Mouse (Mus musculus) brain, embryonic 14.5 days (tissue): ENCODE measurements around the gene Rpp25l. TPM values are rescaled to one million over a fixed set of nuclear protein-coding genes. Genes with fewer than 3 reads are reported as not detected.
"Not testable (repeated sequence)": the region's sequence is repeated elsewhere in the genome, so short reads cannot be mapped to it uniquely, and the experiment has no call there.

Experiments used
- DNase-seq: peaks from one replicate; pipeline ENCODE4 v3.0.0-alpha.2; 2011; ENCODE audit warnings: low read depth
- CTCF ChIP-seq: fragments of 200-500 bp; IDR thresholded peaks from 2 replicates; pipeline ENCODE4 v1.5.1; 2012; ENCODE audit warnings: inconsistent platforms, mild to moderate bottlenecking, moderate library complexity, borderline replicate concordance; ENCODE audit not compliant: insufficient read depth, insufficient read length; ENCODE audit errors: extremely low read depth
- POLR2A ChIP-seq: fragments of 200-500 bp; IDR thresholded peaks from 2 replicates; pipeline ENCODE4 v1.6.1; 2012; ENCODE audit warnings: mild to moderate bottlenecking, inconsistent platforms, borderline replicate concordance; ENCODE audit not compliant: poor library complexity, insufficient read depth, insufficient read length, severe bottlenecking; ENCODE audit errors: extremely low read depth
- polyA plus RNA-seq: library from polyadenylated mRNA; depleted of rRNA; stranded (reverse); fragments of >200 nt; gene quantifications from 2 replicates; pipeline ENCODE4 v1.2.3, GENCODE M21; 2012

The Rpp25l gene
- polyA plus RNA-seq, 1 experiment: 53.9 TPM

DNA sequence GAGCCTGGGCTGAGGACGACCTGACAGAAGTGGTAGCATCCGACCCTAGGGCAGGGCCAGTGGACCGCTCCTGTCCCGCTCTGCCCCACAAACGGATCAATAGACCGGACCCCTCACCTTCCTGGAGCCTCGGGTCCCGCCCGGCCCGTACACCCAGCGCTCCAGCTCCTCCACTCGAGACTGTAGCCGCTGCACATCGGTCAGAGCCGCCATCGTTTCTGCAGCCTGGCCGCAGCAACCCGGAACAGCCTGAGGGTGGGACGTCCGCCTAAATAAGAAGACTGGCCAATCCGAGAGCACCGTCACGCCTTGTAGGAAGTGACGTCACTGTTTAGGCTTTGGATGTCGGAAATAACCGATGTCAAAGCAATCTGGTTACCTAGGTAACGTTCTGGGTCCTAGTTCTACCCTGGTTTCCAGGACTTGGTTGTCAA lies 9.6 kb upstream of the Rpp25l start, which contains the start of gene Dctn3:
Dctn3 (minus strand) TSS at position 253 of the 434 bp plus-strand sequence.
- peak; percentile 99 for DNase-seq
- TF ChIP-seq CTCF (no peak), POLR2A (peak; percentile 62; the same call in 1 of the 2 replicates)

DNA sequence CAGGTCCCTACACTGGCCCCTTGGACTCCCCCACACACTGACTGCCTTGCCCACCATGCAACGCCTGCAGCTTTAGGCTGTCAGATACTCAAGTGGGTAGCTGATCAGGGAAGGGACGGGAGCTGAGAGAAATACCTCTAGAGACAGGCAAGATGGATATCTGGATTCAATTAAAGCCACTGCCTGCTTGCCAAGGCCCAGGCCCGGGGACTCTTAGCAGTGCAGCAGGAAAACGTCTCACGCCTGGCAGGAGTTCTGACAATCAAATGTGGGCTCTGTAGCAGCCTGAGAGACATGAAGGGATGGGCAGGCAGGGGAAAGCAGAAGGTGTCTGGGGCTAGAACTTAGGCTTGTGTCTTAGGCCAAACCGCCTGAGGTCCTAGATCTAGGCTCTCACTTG lies 3.5 kb upstream of the Rpp25l start:
- TF ChIP-seq CTCF: no peak
- TF ChIP-seq POLR2A: no peak
- DNase-seq: no peak

DNA sequence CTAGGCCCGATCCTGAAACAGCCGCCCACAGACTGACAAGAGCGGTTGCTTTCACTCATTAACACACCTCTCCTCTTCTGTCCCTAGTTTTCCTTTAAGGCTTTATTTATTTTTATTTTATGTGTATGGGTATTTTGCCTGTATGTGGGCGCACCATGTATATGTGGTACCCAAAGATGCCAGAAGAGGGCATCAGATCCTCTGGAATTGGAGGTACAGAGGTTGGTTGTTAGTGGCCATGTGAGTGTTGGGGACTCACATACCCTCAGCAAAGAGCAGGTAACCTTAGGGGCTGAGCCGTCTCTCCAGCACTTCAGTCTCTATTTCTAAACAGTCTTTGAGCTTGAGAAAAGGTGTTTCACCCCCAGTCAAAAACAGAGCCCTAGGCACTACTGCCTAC lies 2.3 kb upstream of the Rpp25l start:
- DNase-seq: peak; percentile 59
- TF ChIP-seq POLR2A (no peak), CTCF (peak; percentile 54; the same call in 1 of the 2 replicates)

DNA sequence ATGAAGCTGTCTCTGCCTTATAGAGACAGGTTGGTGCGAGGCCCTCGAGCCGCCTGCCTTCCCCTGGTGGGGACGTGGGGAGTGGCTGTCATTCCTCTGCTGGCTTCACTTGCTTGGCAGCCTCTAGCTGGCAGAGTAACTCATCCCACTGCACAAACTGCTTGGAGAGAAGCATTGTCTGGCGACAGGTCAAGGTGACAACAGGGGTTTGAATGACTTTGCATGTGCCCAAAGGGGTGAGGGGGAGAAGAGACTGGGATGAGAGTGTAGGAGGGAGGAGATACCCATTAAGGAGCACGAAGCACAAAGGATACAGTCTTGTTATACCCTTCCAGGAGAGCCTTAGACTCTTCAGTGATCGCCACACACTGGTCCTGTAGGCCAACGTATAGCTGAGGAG lies 1.7 kb upstream of the Rpp25l start:
- DNase-seq: no peak
- no peak for TF ChIP-seq CTCF
- TF ChIP-seq POLR2A: no peak

DNA sequence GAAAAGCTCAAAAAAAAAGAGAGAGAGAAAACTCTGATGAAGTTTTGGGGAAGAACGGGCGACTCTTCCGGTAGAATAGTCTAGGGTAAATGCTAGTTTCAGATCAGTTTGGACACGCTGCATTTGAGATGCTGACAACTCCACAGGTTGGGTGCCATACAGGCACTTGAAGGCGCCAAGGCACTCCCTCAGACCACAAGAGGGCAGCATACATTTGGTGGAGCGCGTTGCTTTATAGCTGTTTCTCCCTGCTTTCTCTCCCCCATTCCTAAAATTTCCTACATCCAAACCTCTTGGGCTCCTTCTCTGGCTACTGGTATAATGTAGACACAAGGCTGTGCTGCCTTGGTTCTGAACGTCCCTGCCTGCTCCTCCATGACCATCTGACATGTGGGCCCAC lies 942 bp upstream of the Rpp25l start:
- peak; percentile 85 for DNase-seq
- TF ChIP-seq CTCF (peak; percentile 89), POLR2A (no peak)

DNA sequence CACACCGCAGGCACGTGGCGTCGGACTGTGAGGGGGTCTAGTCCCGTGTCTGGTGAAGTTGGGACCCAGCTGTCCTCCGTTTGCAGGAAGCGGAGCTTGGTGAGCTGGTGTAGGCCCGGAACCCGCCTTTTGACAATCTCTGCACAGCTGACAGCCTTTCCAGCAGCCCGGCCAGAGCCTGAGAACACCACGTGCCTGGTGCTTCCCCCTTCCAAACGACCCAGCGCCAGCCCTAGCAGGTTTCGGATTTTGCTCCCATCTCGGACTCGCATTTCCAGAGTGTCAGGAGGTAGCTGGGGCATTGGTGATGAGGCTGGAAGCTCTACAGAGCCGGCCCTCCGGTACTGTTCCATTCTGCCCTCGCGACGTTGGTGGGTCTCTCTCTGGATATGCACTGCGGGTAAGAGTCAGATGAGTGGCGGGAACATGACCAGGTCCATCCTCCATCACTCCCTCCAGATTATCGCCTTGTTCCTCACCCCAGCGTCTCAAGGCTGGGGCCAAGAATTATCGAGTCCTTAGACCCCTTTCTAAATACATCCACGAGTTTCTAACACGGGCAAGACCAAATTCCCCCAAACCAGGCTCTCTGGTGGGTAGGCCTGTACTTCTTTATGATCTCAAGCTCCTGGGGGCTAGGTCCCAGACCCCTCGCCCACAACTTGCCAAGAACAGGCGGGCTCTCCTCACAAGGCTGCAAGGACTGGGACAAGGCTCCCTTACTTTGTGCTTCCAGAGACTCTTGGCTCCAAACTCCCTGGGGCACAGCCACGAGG lies 725 bp downstream of the Rpp25l start:
- TF ChIP-seq CTCF: no peak
- no peak for TF ChIP-seq POLR2A
- no peak for DNase-seq

DNA sequence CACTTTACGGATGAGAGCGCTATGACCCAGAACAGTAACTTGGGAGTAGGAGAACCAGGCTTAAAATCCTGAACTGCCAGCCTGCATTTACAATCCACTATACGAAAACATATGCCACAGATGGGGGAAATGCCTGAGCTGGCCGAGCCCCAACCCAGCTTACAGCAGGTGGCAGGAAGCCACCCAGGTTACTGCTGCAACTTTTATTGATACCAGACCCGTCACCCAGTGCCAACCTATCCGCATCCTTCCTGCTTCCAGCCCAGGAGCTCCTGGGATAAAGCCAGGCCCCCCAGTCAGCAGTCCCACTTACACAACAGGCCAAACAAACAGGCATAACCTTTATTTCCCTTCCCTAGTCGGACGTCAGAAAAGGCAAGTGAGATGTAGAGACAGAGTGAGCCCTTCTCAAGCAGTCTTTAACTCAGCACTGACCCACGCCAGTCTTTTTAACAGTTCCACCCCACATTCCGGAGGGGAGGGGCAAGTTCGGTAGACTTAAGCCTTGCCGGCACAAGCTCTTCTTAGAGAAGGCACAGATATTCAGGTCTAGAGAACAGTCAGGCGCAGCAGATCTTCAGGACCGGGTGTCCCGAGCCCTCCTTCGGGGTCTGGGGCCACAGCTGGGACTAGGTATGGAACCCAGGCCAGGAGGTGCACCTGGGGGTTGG lies 1.5 kb downstream of the Rpp25l start:
- TF ChIP-seq CTCF: no peak
- no peak for TF ChIP-seq POLR2A
- DNase-seq: peak; percentile 63

DNA sequence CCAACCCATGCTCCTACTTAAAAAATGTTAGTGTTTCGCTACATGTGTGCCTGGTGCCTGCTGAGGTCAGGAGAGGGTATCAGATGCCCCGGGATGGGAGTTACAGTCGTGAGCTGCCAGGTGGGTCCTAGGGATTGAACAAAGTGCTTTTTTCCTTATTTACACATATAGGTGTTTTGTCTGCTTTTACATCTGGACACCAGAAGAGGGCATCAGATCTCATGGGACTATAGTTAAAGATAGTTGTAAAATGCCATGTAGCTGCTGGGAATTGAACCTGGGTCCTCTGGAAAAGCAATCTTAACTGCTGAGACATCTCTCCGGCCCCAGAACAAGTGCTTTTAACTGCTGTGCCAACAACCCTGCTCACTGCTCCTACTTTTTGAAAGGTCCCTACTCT lies 3.1 kb downstream of the Rpp25l start:
- no peak for DNase-seq
- TF ChIP-seq POLR2A (no peak), CTCF (no peak)

DNA sequence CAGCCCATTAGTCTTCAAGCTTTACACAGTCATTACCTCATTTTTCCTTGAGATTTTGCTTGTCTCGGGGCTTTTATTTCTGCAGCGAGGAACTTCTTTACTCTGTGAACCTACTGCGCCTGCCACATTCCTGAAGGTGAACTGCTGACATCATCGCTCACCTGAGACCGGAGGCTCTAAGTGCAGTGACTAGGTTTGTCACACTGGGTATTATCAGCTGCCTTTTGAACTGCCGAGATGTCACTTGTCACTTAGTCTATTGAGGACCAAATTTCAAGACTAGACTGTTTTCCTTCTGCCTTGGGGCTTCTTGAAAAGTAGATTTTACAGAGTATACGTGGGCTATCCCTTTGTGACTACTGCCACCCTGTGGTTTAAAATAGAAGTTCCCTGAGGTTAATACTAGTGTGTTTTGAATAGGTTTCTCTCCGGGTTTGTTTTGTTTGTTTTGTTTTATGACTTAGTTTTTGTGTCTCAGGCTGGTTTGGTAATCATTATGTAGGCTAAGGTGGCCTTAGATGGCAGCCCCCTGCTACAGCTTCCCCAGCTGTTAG lies 5.1 kb downstream of the Rpp25l start:
- DNase-seq: peak; percentile 85
- TF ChIP-seq POLR2A: no peak
- 0 out of 2 replicates have a peak, but pooled peaks have one; percentile 36 for TF ChIP-seq CTCF

DNA sequence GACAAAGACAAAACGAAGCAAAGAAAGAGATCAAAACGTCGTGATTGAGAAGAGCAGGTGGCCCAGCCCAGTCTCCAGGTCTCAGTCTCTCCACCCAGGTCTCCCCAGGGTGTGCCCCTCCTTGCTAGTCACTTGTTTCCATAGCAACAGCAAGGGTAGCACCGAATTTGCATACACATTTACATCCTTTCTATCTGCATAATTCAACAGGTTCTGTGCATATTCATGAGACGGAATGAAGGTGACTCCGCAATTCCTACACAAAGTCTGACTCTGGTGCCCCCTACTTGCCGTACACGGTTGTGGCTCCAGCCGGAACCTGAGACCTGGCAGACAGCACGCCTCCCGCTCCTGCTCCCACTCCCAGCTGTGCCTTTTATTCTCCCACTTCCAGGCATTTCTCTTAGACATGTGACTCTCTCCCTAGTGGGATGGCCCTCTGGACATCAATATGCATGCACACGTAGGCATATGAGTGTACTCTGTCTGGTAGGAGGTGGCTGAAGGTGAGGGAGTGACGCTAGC lies 6.3 kb downstream of the Rpp25l start:
- DNase-seq: peak; percentile 96
- no peak for TF ChIP-seq POLR2A
- peak; percentile 79 for TF ChIP-seq CTCF

DNA sequence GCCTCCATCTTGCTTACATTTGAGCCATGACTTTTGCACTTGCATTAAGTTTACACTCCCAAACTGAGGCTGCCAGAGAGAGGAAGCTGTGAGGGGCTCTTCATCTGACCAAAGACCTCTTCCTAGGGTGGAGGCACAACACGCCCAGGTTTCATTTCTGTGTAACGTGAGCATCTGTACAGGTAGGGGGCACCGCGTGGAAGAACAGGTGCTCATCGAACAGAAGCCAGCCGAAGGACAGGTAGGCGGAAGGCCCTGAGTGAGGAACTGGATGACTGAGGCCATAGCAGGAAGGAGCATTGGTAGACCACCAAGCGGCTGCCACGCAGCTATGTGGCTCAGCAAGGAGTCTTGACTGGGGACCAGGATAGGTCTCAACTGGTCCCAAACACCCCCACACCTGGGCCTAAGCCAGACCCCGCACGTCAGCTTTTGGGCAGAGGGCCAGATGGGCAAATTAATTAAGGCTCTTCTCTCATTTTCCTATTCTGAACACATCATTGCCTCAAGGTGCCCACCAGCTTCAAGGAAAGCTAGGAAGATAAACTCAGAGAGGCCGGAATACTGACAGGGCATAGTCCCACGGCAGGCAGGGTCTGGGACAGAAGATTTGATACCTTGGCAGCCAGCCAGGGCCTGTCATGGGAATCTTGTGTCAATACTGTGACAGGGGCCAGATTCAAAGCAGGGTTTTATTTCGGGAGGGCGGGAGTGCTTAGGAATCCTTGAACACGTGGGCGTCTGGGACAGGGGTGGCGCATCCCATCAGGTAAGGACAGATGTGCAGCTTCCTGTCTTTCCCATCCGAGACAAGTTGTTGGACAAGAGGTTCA lies 7.2 kb downstream of the Rpp25l start:
- DNase-seq: peak; percentile 68
- TF ChIP-seq POLR2A (no peak), CTCF (no peak)

DNA sequence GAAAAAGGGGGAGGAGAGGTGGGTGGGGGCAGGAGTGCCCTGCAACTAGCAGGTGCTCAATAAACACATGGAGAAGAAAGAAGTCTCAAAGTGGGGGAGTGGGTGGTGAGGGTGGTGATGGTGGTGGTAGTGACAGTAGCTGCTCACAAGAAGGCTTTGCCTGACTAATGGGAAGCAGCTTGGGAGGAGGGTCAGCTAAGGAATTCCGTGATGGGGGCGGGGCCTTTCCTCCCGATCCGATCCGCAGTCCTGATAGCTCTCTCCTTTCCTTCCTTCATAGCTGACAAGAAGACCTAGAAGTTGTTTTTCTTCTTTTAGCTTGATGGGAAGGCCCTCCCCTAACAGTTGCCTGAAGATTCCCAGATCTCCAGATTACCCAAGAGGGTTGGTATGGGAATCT lies 8.7 kb downstream of the Rpp25l start:
- TF ChIP-seq POLR2A (no peak), CTCF (no peak)
- DNase-seq: no peak

DNA sequence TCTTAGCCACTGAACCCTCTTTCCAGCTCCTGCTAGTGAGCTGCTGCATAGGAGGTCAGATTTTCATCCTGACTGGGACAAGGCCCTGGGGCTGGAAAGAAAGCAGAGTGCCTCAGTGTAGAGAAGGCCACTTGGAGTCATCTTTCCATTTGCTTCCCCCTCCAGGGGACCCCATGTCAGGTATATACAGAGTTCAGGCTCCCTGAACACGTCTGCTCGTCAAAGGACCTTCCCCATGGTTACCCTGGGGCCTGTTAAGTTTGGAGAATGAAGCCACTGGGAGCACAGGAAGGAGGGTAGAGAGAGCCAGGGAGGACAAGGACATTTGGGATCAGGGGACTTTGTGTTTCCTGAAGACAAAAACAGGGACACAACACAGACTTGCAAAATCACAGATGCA lies 11.1 kb downstream of the Rpp25l start:
- DNase-seq: not testable (repeated sequence)

DNA sequence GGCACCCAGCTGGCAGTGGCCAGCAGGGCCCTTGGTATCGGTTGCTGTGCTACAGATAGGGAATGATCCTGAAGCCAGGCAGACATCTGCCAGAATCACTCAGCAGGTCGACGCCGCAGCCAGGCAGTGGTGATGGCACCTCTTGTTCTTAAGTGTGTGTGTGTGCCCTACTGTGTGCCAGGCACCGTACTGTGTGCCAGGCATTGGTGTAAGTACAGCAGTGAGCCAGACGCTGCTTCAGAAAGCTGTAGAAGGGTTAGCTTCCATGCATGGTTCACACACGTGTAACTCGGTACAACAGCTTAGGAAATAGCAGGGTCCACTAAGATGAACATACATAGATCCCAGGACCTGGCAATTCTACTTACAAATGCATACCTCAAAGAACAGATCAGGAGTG lies 13.1 kb downstream of the Rpp25l start:
- DNase-seq: not testable (repeated sequence)

DNA sequence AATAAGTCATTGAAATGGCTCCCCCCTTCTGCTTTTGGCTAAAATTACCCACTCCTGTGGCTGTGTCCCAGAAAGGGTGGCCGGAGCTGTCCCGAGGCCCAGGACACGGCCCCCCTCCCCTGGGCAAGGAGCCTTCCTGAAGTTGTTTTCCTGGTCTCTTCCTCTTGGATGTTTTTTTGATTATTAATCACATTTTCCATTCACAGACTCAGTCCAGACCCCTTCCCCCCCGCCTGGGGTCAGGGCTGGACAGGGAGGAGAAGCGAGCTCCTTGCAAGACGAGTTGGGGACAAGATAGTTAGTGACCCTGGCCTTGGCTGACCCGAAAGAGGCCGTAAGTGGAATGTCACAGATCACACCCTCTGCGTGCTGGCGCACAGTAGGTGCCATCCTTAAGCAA lies 13.6 kb downstream of the Rpp25l start, which contains the start of gene Il11ra1:
Il11ra1 (plus strand) TSS at position 207 of the 400 bp plus-strand sequence.
- not testable (repeated sequence) for DNase-seq

DNA sequence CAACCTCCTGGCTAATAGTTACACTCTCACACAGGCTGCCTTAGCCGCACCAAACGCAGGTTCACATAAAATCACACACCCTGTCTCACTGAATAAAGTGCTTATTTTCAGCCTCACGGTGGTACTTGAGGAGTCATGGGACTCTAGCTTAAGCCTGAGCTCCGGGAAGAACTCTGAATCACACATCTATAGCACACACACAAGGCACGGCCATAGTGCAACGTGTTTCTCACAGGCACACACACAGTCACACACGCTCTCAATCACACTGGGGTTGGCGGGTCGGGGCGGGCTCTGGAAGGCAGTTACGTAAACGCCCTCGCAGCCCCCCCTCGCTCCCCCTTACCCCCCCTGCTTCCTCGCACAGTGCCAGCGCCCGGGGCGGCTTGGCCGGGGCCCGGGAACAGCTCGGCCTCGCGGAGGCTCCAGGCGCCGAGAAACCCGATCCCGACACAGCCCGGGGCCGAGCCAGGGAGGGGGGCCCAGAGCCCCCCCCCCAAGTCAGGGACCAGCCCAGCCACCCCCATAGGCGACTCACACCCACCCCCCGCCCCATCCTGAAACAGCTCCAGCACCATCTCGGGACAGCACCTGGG lies 14.8 kb downstream of the Rpp25l start:
- peak; percentile 54 for DNase-seq
